Mouse (Mus musculus) kidney, adult 8-10 months (tissue): ENCODE data around the gene Arfgef2.
A peak's percentile ranks its signal among the peaks of the same experiment; 100 is the strongest.

Source experiments
- DNase-seq, 2 experiments: peaks; one replicate each; pipeline ENCODE4 v3.0.0; 2022

The Arfgef2 gene

GRCm38 (mm10) chr2:166805250-166806172 lies at the start of gene Arfgef2:
Arfgef2 (plus strand) TSS chr2:166805588.
- DNase-seq = peak; percentile 86 to 88

GRCm38 (mm10) chr2:166757969-166758368 lies 47.4 kb upstream of the Arfgef2 start:
- no peak for DNase-seq

GRCm38 (mm10) chr2:166764051-166764450 lies 41.3 kb upstream of the Arfgef2 start:
- DNase-seq = no peak

GRCm38 (mm10) chr2:166767591-166767990 lies 37.8 kb upstream of the Arfgef2 start:
- DNase-seq = no peak

GRCm38 (mm10) chr2:166771396-166771795 lies 34.0 kb upstream of the Arfgef2 start:
- DNase-seq = no peak

- no peak for DNase-seq
These were observed 31.8 kb upstream of the Arfgef2 start for GRCm38 (mm10) chr2:166773587-166773986.

GRCm38 (mm10) chr2:166774275-166774674 lies 31.1 kb upstream of the Arfgef2 start:
- no peak for DNase-seq

- DNase-seq = no peak
These were observed 30.0 kb upstream of the Arfgef2 start for GRCm38 (mm10) chr2:166775357-166775893.

GRCm38 (mm10) chr2:166776272-166776671 lies 29.1 kb upstream of the Arfgef2 start:
- peak in 1 of 2 experiments; percentile 40 for DNase-seq

GRCm38 (mm10) chr2:166779956-166780355 lies 25.4 kb upstream of the Arfgef2 start:
- no peak for DNase-seq

GRCm38 (mm10) chr2:166780980-166781578 lies 24.3 kb upstream of the Arfgef2 start:
- DNase-seq = peak; percentile 41 to 80

- no peak for DNase-seq
These were observed 21.0 kb upstream of the Arfgef2 start for GRCm38 (mm10) chr2:166784376-166784775.

GRCm38 (mm10) chr2:166786353-166787004 lies 18.9 kb upstream of the Arfgef2 start:
- peak; percentile 90 to 93 for DNase-seq

- no peak for DNase-seq
These were observed 13.7 kb upstream of the Arfgef2 start for GRCm38 (mm10) chr2:166791738-166792137.

- DNase-seq = no peak
These were observed 13.0 kb upstream of the Arfgef2 start, which contains the start of gene Trp53rkb for GRCm38 (mm10) chr2:166792355-166792754. Trp53rkb (plus strand) TSS chr2:166792531.

GRCm38 (mm10) chr2:166793542-166794214 lies 11.7 kb upstream of the Arfgef2 start:
- DNase-seq = peak; percentile 81 to 85

- DNase-seq = peak; percentile 48 to 55
These were observed 5.5 kb upstream of the Arfgef2 start for GRCm38 (mm10) chr2:166799615-166800472.

GRCm38 (mm10) chr2:166800473-166800857 lies 4.9 kb upstream of the Arfgef2 start:
- no peak for DNase-seq

GRCm38 (mm10) chr2:166801436-166801835 lies 4.0 kb upstream of the Arfgef2 start:
- DNase-seq = no peak

- no peak for DNase-seq
These were observed 2.1 kb upstream of the Arfgef2 start for GRCm38 (mm10) chr2:166803298-166803697.

- DNase-seq = no peak
These were observed 851 bp downstream of the Arfgef2 start for GRCm38 (mm10) chr2:166806173-166806705.
